Mouse (Mus musculus) activated CD4-positive, CD25-positive, alpha-beta regulatory T cell (primary cell): ENCODE measurements around the gene Psg27. TPM values are rescaled to one million over a fixed set of nuclear protein-coding genes. Genes with fewer than 3 reads are reported as not detected.

Experiments
- polyA plus RNA-seq, 2 experiments: library from polyadenylated mRNA; unstranded; fragments of 100-300 nt; shearing (Covaris generic); gene quantifications; one replicate each; pipeline ENCODE4 v1.2.1; 2017

Psg27 gene
- polyA plus RNA-seq: not detected

GRCm38 (mm10) chr7:18567205-18567604 lies at the start of gene Psg27:
Gene Psg27, minus strand, starts transcription at chr7:18567305.

GRCm38 (mm10) chr7:18616401-18616800 lies 49.3 kb upstream of the Psg27 start, which contains the start of gene Psg23:
Gene Psg23, minus strand, starts transcription at chr7:18616501.

GRCm38 (mm10) chr7:18532169-18532568 lies 34.9 kb downstream of the Psg27 start, which contains the start of gene Psg25:
Gene Psg25, minus strand, starts transcription at chr7:18532269.

Other genes starting within 250 kb of the Psg27 start
- not detected for gene Psg18, start 212.3 kb downstream of the Psg27 start, polyA plus RNA-seq
- under 1 TPM in 1 of 2 experiments, not detected in 1; 0.09 TPM for gene Psg28, start 135.3 kb downstream of the Psg27 start, polyA plus RNA-seq
- gene Psg26, start 83.1 kb downstream of the Psg27 start, polyA plus RNA-seq: under 1 TPM in 1 of 2 experiments, not detected in 1; 0.11 TPM
- not detected for gene Psg25, start 35.0 kb downstream of the Psg27 start, polyA plus RNA-seq
- gene Psg23, start 49.2 kb upstream of the Psg27 start, polyA plus RNA-seq: under 1 TPM; 0.11 to 0.14 TPM
- gene Psg21, start 89.4 kb upstream of the Psg27 start, polyA plus RNA-seq: under 1 TPM in 1 of 2 experiments, not detected in 1; 0.17 TPM
- gene Psg20, start 118.9 kb upstream of the Psg27 start, polyA plus RNA-seq: not detected
- gene Psg22, start 150.8 kb upstream of the Psg27 start, polyA plus RNA-seq: not detected
- gene Psg19, start 231.2 kb upstream of the Psg27 start, polyA plus RNA-seq: not detected